Mouse (Mus musculus) gonadal fat pad, adult 2 months (tissue): ENCODE measurements around the gene Mnd1. TPM values are rescaled to one million over a fixed set of nuclear protein-coding genes. Genes with fewer than 3 reads are reported as not detected.

Experiments
- DNase-seq: peaks from one replicate; pipeline ENCODE4 v3.0.0-alpha.2; 2012; ENCODE audit warnings: low read depth
- polyA plus RNA-seq: library from polyadenylated mRNA; depleted of rRNA; stranded (reverse); fragments of >200 nt; gene quantifications from 2 replicates; pipeline ENCODE4 v1.2.3, GENCODE M21; 2012

Mnd1 gene
- polyA plus RNA-seq, 1 experiment, result 0.65 TPM

GRCm38 (mm10) chr3:84157559-84158350 lies 2.2 kb upstream of the Mnd1 start:
- no peak for DNase-seq

- DNase-seq, result no peak
Observed at GRCm38 (mm10) chr3:84157011-84157410, 1.4 kb upstream of the Mnd1 start.

- no peak for DNase-seq
Observed at GRCm38 (mm10) chr3:84156105-84156504, 519 bp upstream of the Mnd1 start.

- no peak for DNase-seq
Observed at GRCm38 (mm10) chr3:84155146-84155545, 440 bp downstream of the Mnd1 start.

- DNase-seq, result no peak
Observed at GRCm38 (mm10) chr3:84154721-84155141, 855 bp downstream of the Mnd1 start.

- no peak for DNase-seq
Observed at GRCm38 (mm10) chr3:84149831-84150230, 5.8 kb downstream of the Mnd1 start.

- DNase-seq, result no peak
Observed at GRCm38 (mm10) chr3:84140947-84141346, 14.6 kb downstream of the Mnd1 start.

GRCm38 (mm10) chr3:84136509-84136908 lies 19.1 kb downstream of the Mnd1 start:
- DNase-seq, result no peak

- no peak for DNase-seq
Observed at GRCm38 (mm10) chr3:84135933-84136332, 19.7 kb downstream of the Mnd1 start.

- no peak for DNase-seq
Observed at GRCm38 (mm10) chr3:84135387-84135786, 20.2 kb downstream of the Mnd1 start.

- no peak for DNase-seq
Observed at GRCm38 (mm10) chr3:84131369-84131768, 24.2 kb downstream of the Mnd1 start.

- DNase-seq, result no peak
Observed at GRCm38 (mm10) chr3:84130776-84131175, 24.8 kb downstream of the Mnd1 start.

GRCm38 (mm10) chr3:84128871-84129870 lies 26.4 kb downstream of the Mnd1 start:
- no peak for DNase-seq

- DNase-seq, result no peak
Observed at GRCm38 (mm10) chr3:84127431-84127830, 28.2 kb downstream of the Mnd1 start.

GRCm38 (mm10) chr3:84126721-84127120 lies 28.9 kb downstream of the Mnd1 start:
- no peak for DNase-seq

- DNase-seq, result no peak
Observed at GRCm38 (mm10) chr3:84125704-84126289, 29.8 kb downstream of the Mnd1 start.

GRCm38 (mm10) chr3:84123461-84123860 lies 32.1 kb downstream of the Mnd1 start:
- DNase-seq, result no peak

- DNase-seq, result no peak
Observed at GRCm38 (mm10) chr3:84118718-84119117, 36.9 kb downstream of the Mnd1 start.

GRCm38 (mm10) chr3:84118178-84118577 lies 37.4 kb downstream of the Mnd1 start:
- no peak for DNase-seq

GRCm38 (mm10) chr3:84108614-84109013 lies 47.0 kb downstream of the Mnd1 start:
- no peak for DNase-seq

GRCm38 (mm10) chr3:84106106-84106505 lies 49.5 kb downstream of the Mnd1 start:
- DNase-seq, result no peak

- no peak for DNase-seq
Observed at GRCm38 (mm10) chr3:84103536-84103935, 52.0 kb downstream of the Mnd1 start.
